Mouse (Mus musculus): Measurements from ENCODE around the gene Tmeff1. TPM values are rescaled to one million over a fixed set of nuclear protein-coding genes. Genes with fewer than 3 reads are reported as not detected.

The Tmeff1 gene
- total RNA-seq, 2 experiments from 2014 or later: not detected

Other genes with a start within 250 kb of the Tmeff1 start
- gene Tex10, start 111.7 kb upstream of the Tmeff1 start, total RNA-seq (2015; ENCODE audit: low replicate concordance): 15.9 and 19.3 TPM in 2 replicates
- gene Tex10, start 111.7 kb upstream of the Tmeff1 start, total RNA-seq (2017; ENCODE audit: low replicate concordance): 4.5 and 14.5 TPM in 2 replicates
- 8.6 and 17.2 TPM in 2 replicates for gene Msantd3, start 45.2 kb upstream of the Tmeff1 start, total RNA-seq (2015; ENCODE audit: low replicate concordance)
- gene Msantd3, start 45.2 kb upstream of the Tmeff1 start, total RNA-seq (2017; ENCODE audit: low replicate concordance): 4.2 and 6.3 TPM in 2 replicates
- not detected in 2 replicates for gene Cavin4, start 78.3 kb downstream of the Tmeff1 start, total RNA-seq (2015; ENCODE audit: low replicate concordance)
- not detected in 2 replicates for gene Cavin4, start 78.3 kb downstream of the Tmeff1 start, total RNA-seq (2017; ENCODE audit: low replicate concordance)

Measured in erythroid progenitor cell, adult 5-6 weeks (primary cell).